Mouse (Mus musculus): ENCODE measurements around the gene Gsto1.

DNA sequence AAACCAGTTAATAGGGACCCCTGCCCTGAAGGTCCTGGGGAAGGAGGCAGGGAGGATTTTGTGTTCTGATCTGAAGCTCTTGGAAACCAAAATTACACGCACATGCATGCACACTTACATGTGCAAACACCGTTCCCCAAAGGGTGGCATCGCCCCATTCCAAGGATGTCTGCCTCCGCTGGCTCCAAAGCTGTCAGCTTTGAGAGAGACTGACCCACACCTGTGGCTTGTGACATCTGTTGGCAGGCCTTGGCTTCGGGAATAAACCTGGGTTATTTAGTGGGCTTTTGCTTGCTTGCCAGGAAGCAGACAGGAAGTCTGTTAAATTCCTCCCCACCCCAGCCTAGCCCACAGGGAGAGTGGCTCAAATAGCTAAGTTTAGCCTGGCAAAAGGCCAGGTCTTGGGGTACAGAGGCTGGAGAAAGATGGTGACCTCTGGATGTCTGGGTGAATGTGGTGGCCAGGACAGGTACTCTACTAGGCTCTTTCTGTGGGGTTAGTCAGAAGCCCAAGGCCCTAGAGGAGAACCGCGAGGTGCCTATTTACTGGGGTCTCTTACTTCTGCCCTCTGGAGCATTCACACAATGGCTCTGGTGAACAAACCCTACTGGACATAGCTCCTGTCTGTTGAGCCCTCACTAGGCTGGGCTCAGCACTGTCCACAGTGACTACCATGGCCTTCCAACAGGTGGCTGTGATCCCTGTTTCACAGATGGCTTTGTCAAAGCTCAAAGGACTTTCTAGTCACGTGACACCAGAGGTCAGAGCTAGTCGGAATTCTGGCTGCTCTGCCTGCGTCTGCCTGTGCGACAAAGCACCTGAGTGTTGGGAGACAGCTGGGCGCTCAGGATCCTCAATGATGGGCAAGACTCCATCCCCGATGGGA is 47.8 kb downstream of the Gsto1 start:
- TF ChIP-seq POLR2A (IDR thresholded peaks at IDR 0.05; ENCODE audit: insufficient read depth, low read length) (no peak), CTCF (IDR thresholded peaks at IDR 0.05; ENCODE audit: low read depth, low read length) (no peak)

Measured in ES-Bruce4 (cell line).